Mouse (Mus musculus): ENCODE data around the gene 4930402F06Rik. TPM values are rescaled to one million over a fixed set of nuclear protein-coding genes. Genes with fewer than 3 reads are reported as not detected.

4930402F06Rik gene
- total RNA-seq, 2 experiments from 2014 or later, result not detected

DNA sequence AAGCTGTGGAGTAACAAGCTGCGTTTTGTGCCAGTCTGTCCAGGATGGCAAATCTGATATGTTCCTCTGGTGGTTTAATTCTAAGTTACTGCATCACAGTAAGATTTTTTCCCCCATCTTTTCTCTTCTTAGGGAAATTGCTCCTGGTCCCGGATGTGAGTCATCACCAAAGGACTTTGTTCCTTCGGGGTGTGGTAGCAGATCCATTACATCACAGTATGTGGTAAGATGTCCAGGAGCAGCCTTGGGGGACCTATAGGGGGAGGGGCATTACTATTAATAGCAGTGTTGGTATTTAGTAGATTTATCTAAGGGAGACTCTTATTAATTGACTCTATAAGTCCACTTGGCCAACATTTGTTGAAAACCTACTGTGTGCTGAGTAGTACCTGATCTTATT is 54.4 kb downstream of the 4930402F06Rik start:
- DNase-seq (ENCODE audit: low spot score in 2 of 2), result no peak

DNA sequence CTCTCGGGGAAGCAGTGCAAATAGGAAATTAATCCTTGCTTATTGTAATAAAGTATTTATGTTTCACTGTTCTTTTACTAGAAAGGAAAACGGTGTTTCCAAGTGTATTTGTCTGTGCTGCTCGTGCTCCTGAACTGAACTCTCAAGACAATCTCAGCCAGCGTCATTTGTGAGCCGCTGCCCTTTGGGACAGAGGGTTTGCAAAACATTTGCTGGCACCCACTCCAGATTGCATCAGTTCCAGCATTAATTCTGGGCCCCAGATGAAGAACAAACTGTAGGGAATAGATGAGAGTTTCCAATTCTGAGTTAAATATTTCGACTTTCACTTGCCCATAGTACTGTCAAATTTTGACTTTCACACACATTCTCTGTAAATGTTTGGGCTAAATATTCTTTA is 58.3 kb downstream of the 4930402F06Rik start:
- no peak for DNase-seq (ENCODE audit: low spot score in 2 of 2)

DNA sequence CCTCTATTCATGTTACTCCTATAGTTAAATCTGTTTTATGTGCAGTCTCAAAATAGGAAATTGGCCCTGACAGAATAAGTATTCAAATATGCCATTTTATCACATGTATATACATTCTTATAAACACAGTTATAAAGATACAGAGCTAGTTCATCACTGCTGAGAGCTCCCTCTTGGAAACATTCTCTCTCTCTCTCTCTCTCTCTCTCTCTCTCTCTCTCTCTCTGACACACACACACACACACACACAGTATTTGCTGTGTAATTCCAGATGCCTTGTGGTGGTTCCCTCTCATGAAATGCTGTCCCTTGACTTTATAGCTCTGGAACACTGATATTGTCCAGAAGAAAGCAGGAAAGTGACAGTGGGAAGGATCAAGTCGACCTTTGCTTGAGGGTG is 58.9 kb downstream of the 4930402F06Rik start:
- no peak for DNase-seq (ENCODE audit: low spot score in 2 of 2)

DNA sequence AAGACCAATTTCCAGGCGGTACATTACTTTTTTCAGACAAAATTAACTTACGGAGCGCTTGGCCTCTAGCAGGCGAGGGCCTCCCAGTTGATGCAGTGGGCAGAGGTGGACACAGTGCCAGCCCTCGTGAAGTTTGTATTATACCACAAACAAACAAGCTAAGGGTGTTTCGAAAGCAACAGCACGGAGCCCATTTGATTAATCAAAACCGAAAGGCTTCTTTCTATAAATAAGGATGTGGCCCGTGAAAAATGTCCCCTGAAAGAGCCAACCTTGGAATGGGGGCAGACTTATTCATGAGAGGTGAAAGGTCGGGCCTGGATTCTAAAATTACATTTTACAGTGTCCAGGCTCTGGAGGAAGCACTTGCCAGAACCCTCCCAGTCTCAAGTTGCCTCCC is 59.6 kb downstream of the 4930402F06Rik start:
- DNase-seq (ENCODE audit: low spot score in 2 of 2), result no peak

DNA sequence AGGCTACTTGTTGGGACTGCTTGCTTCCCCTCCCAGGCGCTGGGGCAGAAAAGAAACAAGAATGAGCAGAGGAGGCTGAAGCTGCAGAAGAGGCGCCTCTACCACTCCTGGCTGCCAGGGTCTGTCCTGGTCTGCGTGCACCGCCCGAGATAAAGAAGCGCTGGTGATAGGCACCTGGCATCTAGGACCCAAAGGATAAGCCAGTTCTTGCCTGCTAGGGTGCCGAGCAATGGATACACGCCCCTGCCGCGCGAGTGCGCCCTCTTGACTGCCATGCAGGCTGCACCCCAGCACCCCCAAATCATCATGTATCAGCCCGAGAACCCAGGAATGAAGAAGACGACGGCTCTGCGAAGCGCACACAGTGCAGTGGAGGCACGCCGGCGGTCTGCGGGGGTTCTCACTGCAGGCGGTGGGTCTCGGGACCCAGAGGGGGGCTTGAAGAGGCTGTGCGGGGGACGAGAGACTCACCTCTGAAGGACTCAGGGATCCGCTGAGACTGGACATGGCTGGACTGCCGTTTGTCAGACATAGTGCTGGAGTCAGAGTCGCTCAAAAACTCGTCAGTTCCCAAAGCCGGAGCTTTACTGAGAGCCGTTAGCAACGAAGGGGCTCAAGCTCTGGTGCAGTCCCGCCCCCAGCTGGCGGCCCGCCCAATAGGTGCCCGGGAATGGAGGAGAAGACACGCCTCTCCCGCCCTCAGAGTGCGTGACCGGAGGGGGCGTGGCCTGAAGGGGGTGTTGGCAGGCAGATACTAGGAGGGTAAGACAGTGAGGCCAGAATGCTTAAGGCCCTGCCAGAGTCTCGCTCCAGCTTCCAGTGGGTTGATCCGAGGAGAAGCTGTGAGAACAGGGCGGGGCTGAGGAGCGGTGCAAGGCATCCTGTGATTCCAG is 60.3 kb downstream of the 4930402F06Rik start, which contains the start of gene Stom:
Gene Stom (minus strand): TSS at position 589 of the 893 bp plus-strand sequence.
- DNase-seq (ENCODE audit: low spot score in 2 of 2), result peak; percentile 95 to 96

DNA sequence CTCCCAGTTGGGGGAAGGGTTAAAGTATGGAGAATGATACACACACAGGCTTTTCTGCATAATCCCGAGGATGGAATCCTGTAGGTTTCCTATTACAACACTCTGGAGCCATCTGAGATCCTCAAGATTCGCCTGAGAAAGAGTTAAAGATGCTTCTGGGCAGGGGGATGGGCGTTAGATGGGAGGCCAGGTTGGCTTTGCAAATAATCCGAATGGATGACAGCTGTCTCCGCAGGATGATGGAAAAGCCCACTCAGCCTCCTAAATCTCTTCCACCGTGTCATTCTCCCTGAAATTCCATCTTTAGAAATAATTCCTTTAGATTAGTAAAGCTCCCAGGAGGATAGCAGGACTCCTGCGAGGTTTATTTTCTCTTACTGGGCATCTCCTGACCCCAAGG is 61.4 kb downstream of the 4930402F06Rik start:
- no peak for DNase-seq (ENCODE audit: low spot score in 2 of 2)

DNA sequence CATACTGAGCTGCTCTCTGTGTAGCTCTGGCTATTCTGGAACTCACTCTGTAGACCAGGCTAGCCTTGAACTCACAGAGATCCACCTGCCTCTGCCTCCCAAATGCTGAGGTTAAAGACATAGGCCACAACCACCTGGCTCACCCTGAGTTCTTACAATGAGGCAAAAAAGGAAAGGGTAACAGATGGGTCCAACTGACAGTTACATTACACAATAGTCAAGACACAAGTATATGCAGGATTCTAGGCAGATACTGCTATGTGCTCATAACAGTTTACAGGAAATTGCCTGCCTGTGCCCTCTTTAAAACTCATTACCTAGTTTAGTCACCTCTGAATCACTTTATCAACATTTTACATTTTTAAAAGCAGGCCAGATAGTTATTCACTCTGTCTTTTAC is 63.3 kb downstream of the 4930402F06Rik start:
- no peak for DNase-seq (ENCODE audit: low spot score in 2 of 2)

DNA sequence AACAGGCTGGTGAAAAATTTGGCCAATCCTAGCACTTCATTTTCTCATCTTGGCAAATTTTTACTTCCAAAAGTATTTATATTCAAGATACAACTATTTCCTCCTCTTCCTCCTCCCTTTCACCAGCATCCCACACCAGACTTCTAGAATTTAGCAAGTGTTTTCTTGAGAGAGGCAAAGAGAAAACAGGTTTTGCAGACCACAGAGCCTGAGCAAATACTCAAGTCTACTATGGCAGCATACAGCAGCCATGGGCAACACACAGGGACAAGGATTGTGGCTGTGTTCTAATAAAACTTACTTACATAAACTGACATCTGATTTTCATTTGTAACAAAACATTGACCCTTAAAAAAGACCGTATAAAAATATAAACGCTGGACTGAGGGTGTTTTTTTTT is 65.8 kb downstream of the 4930402F06Rik start:
- DNase-seq (ENCODE audit: low spot score in 2 of 2), result no peak

DNA sequence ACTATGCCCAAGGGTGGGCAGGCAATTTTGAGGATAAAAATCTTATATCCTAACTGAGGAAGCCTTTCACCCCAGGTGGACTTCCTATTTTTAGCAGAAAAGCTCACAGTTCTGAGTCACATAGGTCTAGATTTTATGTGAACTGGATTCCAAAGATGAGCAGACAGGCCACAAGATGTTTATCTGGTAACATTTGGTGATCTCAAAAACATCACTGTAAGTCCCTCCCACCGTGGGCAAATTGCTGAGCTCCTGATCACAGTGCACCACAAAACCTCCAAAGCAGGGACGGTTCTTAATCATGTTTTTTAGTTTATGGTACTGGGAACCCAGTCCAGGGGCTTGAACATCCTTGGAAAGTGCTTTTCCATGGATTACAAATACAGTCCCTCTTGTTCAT is 67.9 kb downstream of the 4930402F06Rik start:
- DNase-seq (ENCODE audit: low spot score in 2 of 2), result no peak

DNA sequence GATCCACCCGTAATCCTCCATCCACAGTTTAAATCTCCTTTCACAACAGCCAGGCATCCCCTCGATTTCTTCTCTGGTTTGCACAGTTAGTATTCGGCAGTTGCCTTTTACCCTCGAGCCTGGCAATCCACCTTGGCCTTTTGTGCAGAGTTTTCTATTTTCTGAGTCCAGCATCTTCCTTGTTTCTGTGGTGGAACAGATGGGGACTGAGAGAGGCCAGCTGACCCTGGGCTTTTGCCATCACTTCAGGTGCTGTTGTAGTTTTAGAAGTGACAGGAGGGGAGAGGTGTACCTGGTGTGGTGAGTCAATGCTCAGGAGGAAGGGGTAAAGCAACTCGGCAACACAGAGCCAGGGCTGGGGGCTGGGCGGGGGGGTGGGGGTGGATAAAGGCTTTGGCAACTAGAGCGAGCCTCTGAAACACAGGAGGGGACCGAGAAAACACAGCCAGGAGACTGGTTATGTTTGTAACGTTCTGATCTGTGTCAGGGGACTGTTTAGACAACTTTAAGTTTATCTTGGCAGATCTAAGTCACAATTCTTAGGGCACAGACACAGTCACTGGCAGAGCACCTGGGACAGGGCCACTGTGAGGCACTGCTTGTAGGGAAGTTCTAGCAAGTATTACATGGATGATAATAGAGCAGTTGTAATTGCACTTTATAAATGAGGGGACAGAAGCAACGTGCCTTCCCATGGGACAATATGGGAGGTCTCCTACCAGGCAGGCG is 68.7 kb downstream of the 4930402F06Rik start:
- DNase-seq (ENCODE audit: low spot score in 2 of 2), result no peak

DNA sequence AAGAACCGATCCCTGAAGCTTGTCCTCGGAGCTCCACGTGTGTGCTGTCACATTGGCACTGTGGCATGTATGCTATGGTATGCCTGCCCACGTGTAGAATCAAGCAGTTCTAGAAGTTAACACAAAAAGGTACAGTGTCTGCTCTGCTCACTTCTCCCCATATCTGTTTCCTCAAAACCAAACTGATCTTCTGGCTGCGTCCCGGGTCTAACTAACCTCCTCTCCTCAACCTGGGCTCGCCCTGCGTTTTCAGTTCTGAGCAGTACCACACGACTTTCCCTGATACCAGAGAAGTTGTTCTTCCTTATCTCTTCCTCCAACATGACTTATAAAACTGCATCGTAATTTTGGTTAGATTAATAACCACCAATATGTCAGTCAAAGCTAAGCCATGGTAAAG is 69.4 kb downstream of the 4930402F06Rik start:
- no peak for DNase-seq (ENCODE audit: low spot score in 2 of 2)

DNA sequence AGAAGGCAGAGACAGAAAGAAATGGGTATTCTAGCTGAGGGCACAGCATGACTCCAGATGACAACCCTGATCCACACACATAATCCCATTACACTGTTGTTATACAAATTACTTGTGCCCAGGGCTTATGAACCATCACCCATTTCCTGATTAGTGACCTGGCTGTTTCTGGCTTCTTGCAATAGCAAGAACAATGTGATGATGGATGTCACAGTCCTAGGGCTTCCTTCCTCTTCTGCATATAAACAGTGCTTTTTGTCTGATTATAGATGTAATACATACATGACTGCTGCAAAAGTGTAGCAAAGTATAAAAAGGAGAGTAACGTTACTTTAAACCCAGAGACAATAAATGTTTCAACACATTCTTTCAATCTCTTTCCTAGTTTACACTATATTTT is 70.0 kb downstream of the 4930402F06Rik start:
- DNase-seq (ENCODE audit: low spot score in 2 of 2), result no peak

DNA sequence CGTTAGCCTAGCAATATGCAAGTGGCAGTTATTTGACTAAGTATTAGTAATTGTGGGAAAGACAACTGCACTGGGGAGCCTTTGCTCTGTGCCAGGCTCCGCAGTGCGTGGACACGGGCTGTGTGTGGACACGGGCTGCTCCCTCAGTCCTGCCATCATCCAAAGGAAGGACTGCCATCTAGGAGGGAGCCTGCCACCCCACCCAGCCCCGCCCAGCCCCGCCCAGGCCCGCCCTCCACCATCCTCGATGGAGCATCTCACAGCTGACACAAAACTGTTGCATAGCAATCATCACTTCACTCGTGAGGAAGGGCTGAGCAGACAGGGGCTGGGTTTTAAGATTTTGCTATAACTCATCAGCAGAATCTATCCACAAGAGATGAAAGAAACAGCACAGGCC is 71.0 kb downstream of the 4930402F06Rik start:
- no peak for DNase-seq (ENCODE audit: low spot score in 2 of 2)

Other genes starting within 250 kb of the 4930402F06Rik start
- 100 to 1,000 TPM; 237 to 248 TPM for gene Rab14, start 196.1 kb downstream of the 4930402F06Rik start, total RNA-seq (2021)
- gene Gsn, start 140.8 kb downstream of the 4930402F06Rik start, total RNA-seq (2021), result 10 to 100 TPM; 45.0 to 49.4 TPM
- gene Stom, start 60.2 kb downstream of the 4930402F06Rik start, total RNA-seq (2021), result 10 to 100 TPM in 1 of 2 experiments, 1 to 10 TPM in 1; 8.3 to 10.2 TPM
- not detected for gene 4930568D16Rik, start 29.4 kb downstream of the 4930402F06Rik start, total RNA-seq (2021)
- 1 to 10 TPM; 2.6 to 4.3 TPM for gene Ggta1, start 66.1 kb upstream of the 4930402F06Rik start, total RNA-seq (2021)
- gene Dab2ip, start 161.1 kb upstream of the 4930402F06Rik start, total RNA-seq (2021), result 100 to 1,000 TPM; 108 to 109 TPM